ENCODE assay signal across 8 mouse cellular contexts in genomic region chr7:126583761-126584160, GRCm38 (mm10). TPM values are rescaled to one million over a fixed set of nuclear protein-coding genes. Genes with fewer than 3 reads are reported as not detected.
A peak's percentile ranks its signal among the peaks of the same experiment; 100 is the strongest.
DNase-seq lines count a peak whose midpoint lies in the region; ATAC-seq and TF ChIP-seq lines count a peak whose summit lies in the region.

No protein-coding gene starts in this region.

- intact Hi-C loops in left cerebral cortex, adult 2 months (cut with DNase I): loop anchor here (2.0 kb wide), 1 partner anchor 111 kb away; the partner anchor contains the start of genes Bola2 and Slx1b
- intact Hi-C loops in left cerebral cortex, postnatal 4 days (cut with DNase I): no loop called here

- TF ChIP-seq CTCF in left cerebral cortex, adult 2 months (IDR thresholded peaks at IDR 0.05): no peak
- TF ChIP-seq CTCF in cortical plate, adult 2 months (IDR thresholded peaks at IDR 0.05; ENCODE audit: extremely low read depth, insufficient read depth, low read length): no peak

- no peak for ATAC-seq in hindbrain, embryonic 16.5 days
- ATAC-seq in neural tube, embryonic 11.5 days (ENCODE audit: insufficient read depth, low FRiP score, low TSS enrichment): no peak

- H3K4me3 ChIP-seq in left cerebral cortex, adult 2 months: peak overlapping the region; percentile 68
- peak overlapping the region; percentile 42 for H3K4me3 ChIP-seq in cortical plate, adult 2 months (ENCODE audit: insufficient read depth, low read length)
- H3K4me3 ChIP-seq in hindbrain, embryonic 16.5 days (ENCODE audit: low read length): peak overlapping the region; percentile 65
- peak overlapping the region; percentile 54 for H3K4me3 ChIP-seq in neural tube, embryonic 11.5 days (ENCODE audit: low read depth, low read length)

- H3K27ac ChIP-seq in left cerebral cortex, adult 2 months: peak overlapping the region; percentile 94
- H3K27ac ChIP-seq in cortical plate, adult 2 months (ENCODE audit: insufficient read depth, low read length): no peak overlapping the region
- peak overlapping the region; percentile 90 for H3K27ac ChIP-seq in hindbrain, embryonic 16.5 days (ENCODE audit: low read depth, low read length)
- H3K27ac ChIP-seq in neural tube, embryonic 11.5 days (ENCODE audit: low read depth, low read length): no peak overlapping the region

- no peak for DNase-seq in left cerebral cortex, adult 2 months (ENCODE audit: extremely low spot score in 1 of 2, low spot score in 2 of 2)
- DNase-seq in left cerebral cortex, postnatal 4 days: no peak
- DNase-seq in neural tube, embryonic 11.5 days (ENCODE audit: low spot score): no peak
- DNase-seq in T-cell, adult 2 months (ENCODE audit: low spot score): no peak
- DNase-seq in frontal cortex, postnatal 14 days (ENCODE audit: low spot score in 2 of 2): no peak
- no peak for DNase-seq in left cerebral cortex, adult 11 months (ENCODE audit: low spot score)

- H3K9me3 ChIP-seq in hindbrain, embryonic 16.5 days (ENCODE audit: control insufficient read depth, low read length): no peaks in the 10 kb centered on the region
- no peaks in the 10 kb centered on the region for H3K9me3 ChIP-seq in neural tube, embryonic 11.5 days (ENCODE audit: control insufficient read depth, low read length)

- peaks cover under 1% of the 10 kb centered on the region; the same call in 1 of the 2 replicates for H3K36me3 ChIP-seq in hindbrain, embryonic 16.5 days (ENCODE audit: control insufficient read depth, insufficient read depth, low read length)
- no peaks in the 10 kb centered on the region for H3K36me3 ChIP-seq in neural tube, embryonic 11.5 days (ENCODE audit: control insufficient read depth, insufficient read depth, low read length)

- peak overlapping the region; percentile 74 for H3K4me2 ChIP-seq in hindbrain, embryonic 16.5 days (ENCODE audit: low read length)
- peak overlapping the region; percentile 80 for H3K4me2 ChIP-seq in neural tube, embryonic 11.5 days (ENCODE audit: low read depth)

- peak overlapping the region; percentile 72 for H3K9ac ChIP-seq in hindbrain, embryonic 16.5 days (ENCODE audit: low read depth, low read length)
- no peak overlapping the region; the same call in 1 of the 2 replicates for H3K9ac ChIP-seq in neural tube, embryonic 11.5 days (ENCODE audit: low read length)

- no peaks in the 10 kb centered on the region for H3K27me3 ChIP-seq in hindbrain, embryonic 16.5 days (replicated peaks; ENCODE audit: control insufficient read depth, insufficient read depth, low read length)
- H3K27me3 ChIP-seq in neural tube, embryonic 11.5 days (ENCODE audit: control insufficient read depth, insufficient read depth, low read length): no peaks in the 10 kb centered on the region

- TF ChIP-seq POLR2A in cortical plate, adult 2 months (IDR thresholded peaks at IDR 0.05; ENCODE audit: extremely low read depth, insufficient read depth, low read length): no peak

- no peaks in the 10 kb centered on the region for H3K4me1 ChIP-seq in cortical plate, adult 2 months (ENCODE audit: control insufficient read depth, insufficient read depth, low read length)
- H3K4me1 ChIP-seq in hindbrain, embryonic 16.5 days (ENCODE audit: control insufficient read depth, insufficient read depth, low read depth, low read length): peaks cover 10% of the 10 kb centered on the region
- 0 out of 2 replicates have a peak, but pooled peaks cover 3% of the 10 kb centered on the region for H3K4me1 ChIP-seq in neural tube, embryonic 11.5 days (ENCODE audit: control insufficient read depth, insufficient read depth, low read length)

- 65% methylated on average over 6 of the region's 6 CpGs for WGBS in hindbrain, embryonic 16.5 days
- WGBS in neural tube, embryonic 11.5 days: 60% methylated on average over 6 of the region's 6 CpGs

RNA-seq across cellular contexts. Expression of gene Apobr, which starts 1.0 kb away (rescaled TPM):
- 1 to 10 TPM in 1 of 2 experiments, under 1 TPM in 1; 0.45 to 1.2 TPM for total RNA-seq in left cerebral cortex, adult 2 months (2021)
- total RNA-seq in left cerebral cortex, postnatal 4 days (2021): under 1 TPM; 0.30 to 0.58 TPM
- polyA plus RNA-seq in cortical plate, adult 2 months (2012; rRNA removed): 0.84 and 0.93 TPM in 2 replicates
- polyA plus RNA-seq in hindbrain, embryonic 16.5 days (2015; fragmentation: Nextera tagmentation; extraction: Ambion mirVana): 0.36 and 0.88 TPM in 2 replicates
- polyA plus RNA-seq in neural tube, embryonic 11.5 days (2014; fragmentation: Nextera tagmentation; extraction: Ambion mirVana): 0.54 and 0.60 TPM in 2 replicates

RNA-seq across cellular contexts. Expression of gene Cln3, which starts 1.9 kb away (rescaled TPM):
- total RNA-seq in left cerebral cortex, adult 2 months (2021): 10 to 100 TPM; 24.4 to 30.8 TPM
- 10 to 100 TPM; 26.5 to 32.0 TPM for total RNA-seq in left cerebral cortex, postnatal 4 days (2021)
- polyA plus RNA-seq in cortical plate, adult 2 months (2012; rRNA removed): 41.8 and 42.3 TPM in 2 replicates
- polyA plus RNA-seq in hindbrain, embryonic 16.5 days (2015; fragmentation: Nextera tagmentation; extraction: Ambion mirVana): 37.1 and 38.9 TPM in 2 replicates
- polyA plus RNA-seq in neural tube, embryonic 11.5 days (2014; fragmentation: Nextera tagmentation; extraction: Ambion mirVana): 19.8 and 21.7 TPM in 2 replicates

RNA-seq across cellular contexts. Expression of gene Il27, which starts 11.0 kb away (rescaled TPM):
- total RNA-seq in left cerebral cortex, adult 2 months (2021): not detected
- total RNA-seq in left cerebral cortex, postnatal 4 days (2021): not detected
- polyA plus RNA-seq in cortical plate, adult 2 months (2012; rRNA removed): 0.19 TPM in 1 of 2 replicates, not detected in the other
- polyA plus RNA-seq in hindbrain, embryonic 16.5 days (2015; fragmentation: Nextera tagmentation; extraction: Ambion mirVana): not detected in 2 replicates
- polyA plus RNA-seq in neural tube, embryonic 11.5 days (2014; fragmentation: Nextera tagmentation; extraction: Ambion mirVana): not detected in 2 replicates

RNA-seq across cellular contexts. Expression of gene Eif3c, which starts 17.6 kb away (rescaled TPM):
- 100 to 1,000 TPM; 173 to 179 TPM for total RNA-seq in left cerebral cortex, adult 2 months (2021)
- 100 to 1,000 TPM; 212 to 226 TPM for total RNA-seq in left cerebral cortex, postnatal 4 days (2021)
- 102 and 103 TPM in 2 replicates for polyA plus RNA-seq in cortical plate, adult 2 months (2012; rRNA removed)
- polyA plus RNA-seq in hindbrain, embryonic 16.5 days (2015; fragmentation: Nextera tagmentation; extraction: Ambion mirVana): 172 and 174 TPM in 2 replicates
- 188 and 191 TPM in 2 replicates for polyA plus RNA-seq in neural tube, embryonic 11.5 days (2014; fragmentation: Nextera tagmentation; extraction: Ambion mirVana)

RNA-seq across cellular contexts. Expression of gene Nupr1, which starts 46.9 kb away (rescaled TPM):
- 10 to 100 TPM; 17.6 to 21.0 TPM for total RNA-seq in left cerebral cortex, adult 2 months (2021)
- 1 to 10 TPM; 6.6 to 7.0 TPM for total RNA-seq in left cerebral cortex, postnatal 4 days (2021)
- polyA plus RNA-seq in cortical plate, adult 2 months (2012; rRNA removed): 21.6 and 23.1 TPM in 2 replicates
- 14.8 and 15.6 TPM in 2 replicates for polyA plus RNA-seq in hindbrain, embryonic 16.5 days (2015; fragmentation: Nextera tagmentation; extraction: Ambion mirVana)
- polyA plus RNA-seq in neural tube, embryonic 11.5 days (2014; fragmentation: Nextera tagmentation; extraction: Ambion mirVana): 1.1 and 1.4 TPM in 2 replicates

Comparison
In these comparisons a context has a peak if more than half of its experiments do, and no peak if none do; other contexts are left out.
1. H3K27ac ChIP-seq: peak in left cerebral cortex, adult 2 months (single experiment) and hindbrain, embryonic 16.5 days (single experiment); none in cortical plate, adult 2 months (single experiment) and neural tube, embryonic 11.5 days (single experiment).
2. Peak in every context shown above with its lines, with median percentiles within 50 percentile points of each other: H3K4me3 ChIP-seq.